ENCODE assay signal across 21 mouse cellular contexts in genomic region chr10:54548526-54548925, GRCm38 (mm10).
DNase-seq lines count a peak whose midpoint lies in the region; ATAC-seq and TF ChIP-seq lines count a peak whose summit lies in the region.
"Had no signal": no experiment of that assay in that cellular context is flagged by ENCODE, and none has a peak within 500 bp of the region (broad histone marks: within the 10 kb centered on the region; RNA-seq: fewer than 3 reads in every experiment).

No protein-coding gene starts in this region.

- no peak overlapping the region for H3K9ac ChIP-seq in forebrain, embryonic 14.5 days (ENCODE audit: low read length)
- no peak overlapping the region for H3K9ac ChIP-seq in forebrain, postnatal 0 days
- H3K9ac ChIP-seq in hindbrain, embryonic 12.5 days, result no peak overlapping the region
- H3K9ac ChIP-seq in hindbrain, embryonic 16.5 days (ENCODE audit: low read depth, low read length), result no peak overlapping the region
- no peak overlapping the region for H3K9ac ChIP-seq in midbrain, embryonic 12.5 days (replicated peaks)
- H3K9ac ChIP-seq: embryonic facial prominence, embryonic 15.5 days; heart, embryonic 13.5 days; hindbrain, embryonic 15.5 days had no signal

- no peak overlapping the region for H3K4me2 ChIP-seq in forebrain, embryonic 14.5 days (ENCODE audit: low read length)
- no peak overlapping the region for H3K4me2 ChIP-seq in forebrain, postnatal 0 days (ENCODE audit: low read depth)
- H3K4me2 ChIP-seq in hindbrain, embryonic 12.5 days (replicated peaks), result no peak overlapping the region
- H3K4me2 ChIP-seq in hindbrain, embryonic 16.5 days (ENCODE audit: low read length), result no peak overlapping the region
- no peak overlapping the region for H3K4me2 ChIP-seq in midbrain, embryonic 12.5 days (replicated peaks)
- H3K4me2 ChIP-seq: embryonic facial prominence, embryonic 15.5 days; heart, embryonic 13.5 days; hindbrain, embryonic 15.5 days had no signal

- H3K27me3 ChIP-seq in forebrain, embryonic 14.5 days (replicated peaks; ENCODE audit: control insufficient read depth, insufficient read depth, low read length), result no peaks in the 10 kb centered on the region
- no peaks in the 10 kb centered on the region for H3K27me3 ChIP-seq in forebrain, postnatal 0 days (ENCODE audit: insufficient read depth, low read length)
- no peaks in the 10 kb centered on the region for H3K27me3 ChIP-seq in hindbrain, embryonic 12.5 days
- H3K27me3 ChIP-seq in hindbrain, embryonic 16.5 days (replicated peaks; ENCODE audit: control insufficient read depth, insufficient read depth, low read length), result no peaks in the 10 kb centered on the region
- H3K27me3 ChIP-seq in midbrain, embryonic 12.5 days, result no peaks in the 10 kb centered on the region
- H3K27me3 ChIP-seq in midbrain, embryonic 10.5 days (ENCODE audit: low read depth, poor library complexity, severe bottlenecking), result no peaks in the 10 kb centered on the region
- H3K27me3 ChIP-seq: CH12.LX; embryonic facial prominence, embryonic 15.5 days; heart, embryonic 13.5 days; hindbrain, embryonic 15.5 days had no signal

- no peak for TF ChIP-seq CTCF in forebrain, postnatal 0 days (IDR thresholded peaks at IDR 0.05; ENCODE audit: low read depth)

- H3K4me1 ChIP-seq in forebrain, embryonic 14.5 days (ENCODE audit: control insufficient read depth, insufficient read depth, low read length), result no peaks in the 10 kb centered on the region
- H3K4me1 ChIP-seq in forebrain, postnatal 0 days (ENCODE audit: insufficient read depth), result no peaks in the 10 kb centered on the region
- H3K4me1 ChIP-seq in hindbrain, embryonic 12.5 days, result no peaks in the 10 kb centered on the region
- no peaks in the 10 kb centered on the region for H3K4me1 ChIP-seq in hindbrain, embryonic 16.5 days (ENCODE audit: control insufficient read depth, insufficient read depth, low read depth, low read length)
- H3K4me1 ChIP-seq in midbrain, embryonic 12.5 days, result no peaks in the 10 kb centered on the region
- H3K4me1 ChIP-seq in midbrain, embryonic 10.5 days, result no peaks in the 10 kb centered on the region
- H3K4me1 ChIP-seq: embryonic facial prominence, embryonic 15.5 days; heart, embryonic 13.5 days; hindbrain, embryonic 15.5 days had no signal

- no peak overlapping the region for H3K4me3 ChIP-seq in forebrain, embryonic 14.5 days (ENCODE audit: low read depth, low read length)
- H3K4me3 ChIP-seq in forebrain, postnatal 0 days (ENCODE audit: low read depth, low read length), result no peak overlapping the region
- no peak overlapping the region for H3K4me3 ChIP-seq in hindbrain, embryonic 12.5 days
- no peak overlapping the region for H3K4me3 ChIP-seq in hindbrain, embryonic 16.5 days (ENCODE audit: low read length)
- no peak overlapping the region for H3K4me3 ChIP-seq in midbrain, embryonic 12.5 days
- H3K4me3 ChIP-seq in midbrain, embryonic 10.5 days, result no peak overlapping the region
- H3K4me3 ChIP-seq: embryonic facial prominence, embryonic 15.5 days; erythroblast, embryonic 14.5 days; gastrocnemius, adult 2 months; heart, embryonic 13.5 days; hindbrain, embryonic 15.5 days had no signal

- ATAC-seq in forebrain, embryonic 14.5 days, result peak; percentile 34; the same call in 1 of the 2 replicates
- ATAC-seq in forebrain, postnatal 0 days, result no peak
- ATAC-seq in hindbrain, embryonic 12.5 days (ENCODE audit: low FRiP score), result peak; percentile 52; the same call in 1 of the 2 replicates
- ATAC-seq in hindbrain, embryonic 16.5 days, result no peak
- peak; percentile 62; the same call in 1 of the 2 replicates for ATAC-seq in midbrain, embryonic 12.5 days (ENCODE audit: low FRiP score, low read depth)

- WGBS in forebrain, embryonic 14.5 days, result 63% methylated on average over 1 of the region's 1 CpGs
- WGBS in forebrain, postnatal 0 days, result 65% methylated on average over 1 of the region's 1 CpGs
- 89% methylated on average over 1 of the region's 1 CpGs for WGBS in hindbrain, embryonic 12.5 days
- 96% methylated on average over 1 of the region's 1 CpGs for WGBS in hindbrain, embryonic 16.5 days
- 89% methylated on average over 1 of the region's 1 CpGs for whole genome bisulfite sequencing in midbrain, embryonic 12.5 days
- WGBS in midbrain, embryonic 10.5 days, result 94% methylated on average over 1 of the region's 1 CpGs

- DNase-seq in forebrain, embryonic 14.5 days (ENCODE audit: low spot score), result no peak
- DNase-seq in forebrain, postnatal 0 days, result no peak
- no peak for DNase-seq in midbrain, embryonic 10.5 days (ENCODE audit: low spot score)
- DNase-seq: adrenal gland, adult 2 months; adrenal gland, postnatal 25 days; cerebellum, adult 18-20 months; cerebellum, adult 9-11 months; cerebellum, postnatal 36 days; gastrocnemius, adult 2 months; gastrocnemius, postnatal 25 days; heart, adult 11 months; heart, postnatal 36 days; kidney, adult 11 months had no signal

- no peaks in the 10 kb centered on the region for H3K36me3 ChIP-seq in forebrain, embryonic 14.5 days (ENCODE audit: control insufficient read depth, insufficient read depth, low read length)
- no peaks in the 10 kb centered on the region for H3K36me3 ChIP-seq in forebrain, postnatal 0 days (ENCODE audit: insufficient read depth)
- H3K36me3 ChIP-seq in hindbrain, embryonic 12.5 days, result no peaks in the 10 kb centered on the region
- H3K36me3 ChIP-seq in hindbrain, embryonic 16.5 days (ENCODE audit: control insufficient read depth, insufficient read depth, low read length), result no peaks in the 10 kb centered on the region
- no peaks in the 10 kb centered on the region for H3K36me3 ChIP-seq in midbrain, embryonic 12.5 days
- H3K36me3 ChIP-seq in midbrain, embryonic 10.5 days, result no peaks in the 10 kb centered on the region
- H3K36me3 ChIP-seq: embryonic facial prominence, embryonic 15.5 days; heart, embryonic 13.5 days; hindbrain, embryonic 15.5 days had no signal

- no peak overlapping the region for H3K27ac ChIP-seq in forebrain, embryonic 14.5 days (ENCODE audit: low read depth, low read length)
- no peak overlapping the region; the same call in 1 of the 2 replicates for H3K27ac ChIP-seq in forebrain, postnatal 0 days (ENCODE audit: low read depth, low read length)
- H3K27ac ChIP-seq in hindbrain, embryonic 12.5 days, result no peak overlapping the region
- no peak overlapping the region for H3K27ac ChIP-seq in hindbrain, embryonic 16.5 days (ENCODE audit: low read depth, low read length)
- no peak overlapping the region for H3K27ac ChIP-seq in midbrain, embryonic 12.5 days (replicated peaks)
- H3K27ac ChIP-seq in midbrain, embryonic 10.5 days (replicated peaks), result no peak overlapping the region
- H3K27ac ChIP-seq: embryonic facial prominence, embryonic 15.5 days; gastrocnemius, adult 2 months; heart, embryonic 13.5 days; hindbrain, embryonic 15.5 days had no signal

- no peaks in the 10 kb centered on the region for H3K9me3 ChIP-seq in forebrain, embryonic 14.5 days (replicated peaks; ENCODE audit: control insufficient read depth, low read length)
- no peaks in the 10 kb centered on the region for H3K9me3 ChIP-seq in forebrain, postnatal 0 days (ENCODE audit: low read length)
- H3K9me3 ChIP-seq in hindbrain, embryonic 12.5 days (replicated peaks), result no peaks in the 10 kb centered on the region
- H3K9me3 ChIP-seq in hindbrain, embryonic 16.5 days (ENCODE audit: control insufficient read depth, low read length), result no peaks in the 10 kb centered on the region
- H3K9me3 ChIP-seq in midbrain, embryonic 12.5 days, result no peaks in the 10 kb centered on the region
- H3K9me3 ChIP-seq in midbrain, embryonic 10.5 days (replicated peaks), result no peaks in the 10 kb centered on the region; the same call in 1 of the 2 replicates
- H3K9me3 ChIP-seq: embryonic facial prominence, embryonic 15.5 days; heart, embryonic 13.5 days; hindbrain, embryonic 15.5 days had no signal

Comparison
In these comparisons a context has a peak if more than half of its experiments do, and no peak if none do; other contexts are left out.
1. ATAC-seq: peak in forebrain, embryonic 14.5 days (single experiment), hindbrain, embryonic 12.5 days (single experiment) and midbrain, embryonic 12.5 days (single experiment); none in forebrain, postnatal 0 days (single experiment) and hindbrain, embryonic 16.5 days (single experiment).